ENCODE assay signal across 7 mouse cellular contexts in the genomic region with DNA sequence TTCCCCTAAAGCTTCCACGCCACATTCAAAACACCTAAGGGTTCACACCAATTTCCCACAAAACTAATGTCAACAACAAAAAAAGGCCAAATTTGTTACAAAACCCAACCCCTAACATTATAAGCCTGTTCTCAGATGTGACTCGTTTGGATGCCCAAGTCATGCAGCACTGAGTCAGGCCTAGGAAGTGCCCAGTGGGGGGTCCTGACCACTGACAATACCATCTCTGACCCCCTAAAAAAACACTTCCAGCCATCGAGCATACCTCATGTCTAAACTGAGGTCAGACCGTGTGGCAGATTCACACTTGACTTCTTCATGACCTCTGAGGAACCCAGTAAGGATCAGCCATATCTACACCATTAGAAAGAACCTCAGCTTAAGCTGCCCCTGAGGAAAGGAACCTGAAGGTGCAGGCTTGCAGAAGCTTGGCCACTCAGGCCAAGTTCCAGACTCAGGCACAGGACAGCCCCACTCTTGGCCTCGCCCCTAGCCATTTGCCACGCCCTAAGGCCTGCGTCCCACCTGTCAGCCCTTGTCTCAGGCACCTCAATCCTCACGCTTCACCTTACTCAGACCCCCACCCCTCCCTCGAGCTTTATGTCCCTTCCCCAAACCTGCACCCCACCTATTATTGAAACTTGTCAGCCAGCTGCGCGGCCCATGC. TPM values are rescaled to one million over a fixed set of nuclear protein-coding genes. Genes with fewer than 3 reads are reported as not detected.
A peak's percentile ranks its signal among the peaks of the same experiment; 100 is the strongest.
DNase-seq lines count a peak whose midpoint lies in the region; ATAC-seq and TF ChIP-seq lines count a peak whose summit lies in the region.

No protein-coding gene starts in this region.

- no peak for TF ChIP-seq POLR2A in spleen, adult 2 months (IDR thresholded peaks at IDR 0.05; ENCODE audit: low read depth, low read length)
- peak; percentile 46; the same call in 1 of the 2 replicates for TF ChIP-seq POLR2A in embryonic fibroblast, embryonic 13.5 days (IDR thresholded peaks at IDR 0.05; ENCODE audit: low read depth, low read length)

- peak overlapping the region; percentile 36; the same call in 1 of the 2 replicates for H3K27ac ChIP-seq in spleen, adult 2 months (ENCODE audit: insufficient read depth, low read length)
- H3K27ac ChIP-seq in embryonic fibroblast, embryonic 13.5 days (ENCODE audit: insufficient read depth, low read length) = no peak overlapping the region
- H3K27ac ChIP-seq in limb, embryonic 10.5 days = peak overlapping the region; percentile 85
- peak overlapping the region; percentile 73; the same call in 1 of the 2 replicates for H3K27ac ChIP-seq in neural tube, embryonic 13.5 days (replicated peaks)

- peak overlapping the region; percentile 65 for H3K4me3 ChIP-seq in spleen, adult 2 months (ENCODE audit: extremely low read depth, insufficient read depth, insufficient read length)
- peak overlapping the region; percentile 62 for H3K4me3 ChIP-seq in embryonic fibroblast, embryonic 13.5 days (ENCODE audit: insufficient read depth, low read length)
- H3K4me3 ChIP-seq in limb, embryonic 10.5 days = peak overlapping the region; percentile 91
- peak overlapping the region; percentile 92 for H3K4me3 ChIP-seq in neural tube, embryonic 13.5 days

- peak; percentile 62 for ATAC-seq in neural tube, embryonic 13.5 days (ENCODE audit: low read depth)

- DNase-seq in spleen, adult 2 months (ENCODE audit: low read depth in 1 of 2, low spot score in 2 of 2) = no peak
- DNase-seq in spleen, postnatal 4 days (ENCODE audit: low spot score in 2 of 2) = no peak
- peak; percentile 32 for DNase-seq in limb, embryonic 10.5 days (ENCODE audit: low spot score)
- DNase-seq in right cerebral cortex, postnatal 10 days (ENCODE audit: low spot score in 2 of 2) = no peak
- DNase-seq in layer of hippocampus, adult 9-10 months (ENCODE audit: low spot score) = no peak

- no peak overlapping the region for H3K9ac ChIP-seq in neural tube, embryonic 13.5 days

- no peak for TF ChIP-seq CTCF in spleen, adult 2 months (IDR thresholded peaks at IDR 0.05; ENCODE audit: extremely low read depth, insufficient read depth, insufficient read length, insufficient replicate concordance)
- TF ChIP-seq CTCF in embryonic fibroblast, embryonic 13.5 days (IDR thresholded peaks at IDR 0.05; ENCODE audit: borderline replicate concordance, insufficient read depth, low read length) = no peak

- peak overlapping the region; percentile 96 for H3K4me2 ChIP-seq in neural tube, embryonic 13.5 days

- no peaks in the 10 kb centered on the region for H3K27me3 ChIP-seq in spleen, adult 2 months (ENCODE audit: control insufficient read depth, insufficient read depth, low read length)
- no peaks in the 10 kb centered on the region for H3K27me3 ChIP-seq in limb, embryonic 10.5 days (ENCODE audit: low read depth, poor library complexity, severe bottlenecking)
- H3K27me3 ChIP-seq in neural tube, embryonic 13.5 days = no peaks in the 10 kb centered on the region

- H3K36me3 ChIP-seq in spleen, adult 2 months (ENCODE audit: control insufficient read depth, insufficient read depth, low read length) = peaks cover 7% of the 10 kb centered on the region
- H3K36me3 ChIP-seq in limb, embryonic 10.5 days = peaks cover 25% of the 10 kb centered on the region
- peaks cover 15% of the 10 kb centered on the region for H3K36me3 ChIP-seq in neural tube, embryonic 13.5 days

- peaks cover 6% of the 10 kb centered on the region for H3K4me1 ChIP-seq in spleen, adult 2 months (ENCODE audit: control insufficient read depth, insufficient read depth, insufficient read length)
- no peaks in the 10 kb centered on the region; the same call in 1 of the 2 replicates for H3K4me1 ChIP-seq in embryonic fibroblast, embryonic 13.5 days (ENCODE audit: control insufficient read depth, insufficient read depth, low read length)
- peaks cover 20% of the 10 kb centered on the region for H3K4me1 ChIP-seq in limb, embryonic 10.5 days
- peaks cover 22% of the 10 kb centered on the region for H3K4me1 ChIP-seq in neural tube, embryonic 13.5 days (replicated peaks)

- WGBS in spleen, adult 2 months = 20% methylated on average over 11 of the region's 11 CpGs
- 26% methylated on average over 11 of the region's 11 CpGs for WGBS in limb, embryonic 10.5 days
- WGBS in neural tube, embryonic 13.5 days = 26% methylated on average over 11 of the region's 11 CpGs

- no peaks in the 10 kb centered on the region for H3K9me3 ChIP-seq in limb, embryonic 10.5 days (replicated peaks)
- no peaks in the 10 kb centered on the region for H3K9me3 ChIP-seq in neural tube, embryonic 13.5 days

RNA-seq across cellular contexts. Expression of a gene that starts 0.7 kb away (rescaled TPM):
- 6.4 and 9.4 TPM in 2 replicates for polyA plus RNA-seq in spleen, adult 2 months (2012; rRNA removed)
- polyA plus RNA-seq in embryonic fibroblast, embryonic 13.5 days (2011; ENCODE audit: insufficient read length, low read depth, missing spikeins) = 20.4 and 31.4 TPM in 2 replicates
- 3.2 and 4.9 TPM in 2 replicates for polyA plus RNA-seq in limb, embryonic 10.5 days (2016; fragmentation: Nextera tagmentation; extraction: Ambion mirVana)
- 183 and 196 TPM in 2 replicates for polyA plus RNA-seq in neural tube, embryonic 13.5 days (2015; fragmentation: Nextera tagmentation; extraction: Ambion mirVana)

RNA-seq across cellular contexts. Expression of a gene that starts 0.9 kb away (rescaled TPM):
- polyA plus RNA-seq in spleen, adult 2 months (2012; rRNA removed) = 15.9 and 27.4 TPM in 2 replicates
- 8.5 and 10.2 TPM in 2 replicates for polyA plus RNA-seq in embryonic fibroblast, embryonic 13.5 days (2011; ENCODE audit: insufficient read length, low read depth, missing spikeins)
- polyA plus RNA-seq in limb, embryonic 10.5 days (2016; fragmentation: Nextera tagmentation; extraction: Ambion mirVana) = 12.9 and 13.1 TPM in 2 replicates
- polyA plus RNA-seq in neural tube, embryonic 13.5 days (2015; fragmentation: Nextera tagmentation; extraction: Ambion mirVana) = 4.6 and 4.8 TPM in 2 replicates

RNA-seq across cellular contexts. Expression of a gene that starts 51.3 kb away (rescaled TPM):
- 23.8 and 24.7 TPM in 2 replicates for polyA plus RNA-seq in spleen, adult 2 months (2012; rRNA removed)
- 46.3 and 49.0 TPM in 2 replicates for polyA plus RNA-seq in embryonic fibroblast, embryonic 13.5 days (2011; ENCODE audit: insufficient read length, low read depth, missing spikeins)
- 47.9 and 52.7 TPM in 2 replicates for polyA plus RNA-seq in limb, embryonic 10.5 days (2016; fragmentation: Nextera tagmentation; extraction: Ambion mirVana)
- polyA plus RNA-seq in neural tube, embryonic 13.5 days (2015; fragmentation: Nextera tagmentation; extraction: Ambion mirVana) = 40.4 and 42.1 TPM in 2 replicates
